9 mouse cellular contexts compared by ENCODE assay signal in genomic region chr2:33077252-33077651, GRCm38 (mm10). TPM values are rescaled to one million over a fixed set of nuclear protein-coding genes. Genes with fewer than 3 reads are reported as not detected.
DNase-seq lines count a peak whose midpoint lies in the region; ATAC-seq and TF ChIP-seq lines count a peak whose summit lies in the region.
"Had no signal": no experiment of that assay in that cellular context is flagged by ENCODE, and none has a peak within 500 bp of the region (broad histone marks: within the 10 kb centered on the region; RNA-seq: fewer than 3 reads in every experiment).

No protein-coding gene starts in this region.

- no peak for ATAC-seq in cerebellum, adult (ENCODE audit: insufficient number of reproducible peaks, low FRiP score, low TSS enrichment)
- no peak for ATAC-seq in midbrain, postnatal 0 days (ENCODE audit: low FRiP score)
- no peak for ATAC-seq in midbrain, embryonic 15.5 days (replicated peaks)

- no peak overlapping the region for H3K27ac ChIP-seq in cerebellum, adult 2 months (ENCODE audit: insufficient read depth, low read length)
- no peak overlapping the region for H3K27ac ChIP-seq in midbrain, postnatal 0 days (ENCODE audit: low read depth, low read length)
- no peak overlapping the region for H3K27ac ChIP-seq in midbrain, embryonic 15.5 days
- H3K27ac ChIP-seq: limb, embryonic 15.5 days had no signal

- H3K4me3 ChIP-seq in cerebellum, adult 2 months (replicated peaks; ENCODE audit: insufficient read depth, low read depth, low read length) = no peak overlapping the region
- no peak overlapping the region for H3K4me3 ChIP-seq in midbrain, postnatal 0 days (ENCODE audit: low read depth, low read length)
- H3K4me3 ChIP-seq in midbrain, embryonic 15.5 days = no peak overlapping the region
- H3K4me3 ChIP-seq: limb, embryonic 15.5 days had no signal

- H3K4me2 ChIP-seq in midbrain, postnatal 0 days (ENCODE audit: low read depth, low read length, poor library complexity, severe bottlenecking) = no peak overlapping the region
- H3K4me2 ChIP-seq in midbrain, embryonic 15.5 days = no peak overlapping the region
- H3K4me2 ChIP-seq: limb, embryonic 15.5 days had no signal

- H3K36me3 ChIP-seq in midbrain, postnatal 0 days (ENCODE audit: insufficient read depth, low read length) = peaks cover 2% of the 10 kb centered on the region; the same call in 1 of the 2 replicates
- H3K36me3 ChIP-seq in midbrain, embryonic 15.5 days (replicated peaks) = no peaks in the 10 kb centered on the region
- H3K36me3 ChIP-seq: limb, embryonic 15.5 days had no signal

- 53% methylated on average over 3 of the region's 3 CpGs for whole genome bisulfite sequencing in cerebellum, adult 2 months
- 50% methylated on average over 3 of the region's 3 CpGs for whole genome bisulfite sequencing in midbrain, postnatal 0 days
- 39% methylated on average over 3 of the region's 3 CpGs for WGBS in midbrain, embryonic 15.5 days

- no peak for TF ChIP-seq POLR2A in cerebellum, adult 2 months (IDR thresholded peaks at IDR 0.05; ENCODE audit: borderline replicate concordance, insufficient read depth, low read length)

- peaks cover 5% of the 10 kb centered on the region for H3K4me1 ChIP-seq in cerebellum, adult 2 months (ENCODE audit: control insufficient read depth, insufficient read depth, low read length)
- no peaks in the 10 kb centered on the region for H3K4me1 ChIP-seq in midbrain, postnatal 0 days (ENCODE audit: insufficient read depth, low read length)
- H3K4me1 ChIP-seq in midbrain, embryonic 15.5 days = no peaks in the 10 kb centered on the region

- no peaks in the 10 kb centered on the region for H3K27me3 ChIP-seq in cerebellum, adult 2 months (ENCODE audit: control insufficient read depth, insufficient read depth, low read length)
- H3K27me3 ChIP-seq in midbrain, postnatal 0 days (ENCODE audit: insufficient read depth, low read length) = no peaks in the 10 kb centered on the region
- no peaks in the 10 kb centered on the region for H3K27me3 ChIP-seq in midbrain, embryonic 15.5 days (replicated peaks)
- H3K27me3 ChIP-seq: limb, embryonic 15.5 days had no signal

- DNase-seq in cerebellum, adult 2 months = peak; percentile 35 to 55
- DNase-seq in midbrain, postnatal 0 days (ENCODE audit: low spot score) = peak; percentile 39
- peak; percentile 61 to 78 for DNase-seq in cerebellum, postnatal 14 days
- peak; percentile 26 for DNase-seq in lung, postnatal 25 days (ENCODE audit: low spot score)
- no peak for DNase-seq in adipocyte (ENCODE audit: low spot score)
- DNase-seq in adrenal gland, adult 2 months = no peak

- peak; percentile 63 for TF ChIP-seq CTCF in cerebellum, adult 2 months (IDR thresholded peaks at IDR 0.05; ENCODE audit: borderline replicate concordance, insufficient read depth, low read depth, low read length)
- peak; percentile 62 for TF ChIP-seq CTCF in midbrain, postnatal 0 days (IDR thresholded peaks at IDR 0.05)

- no peaks in the 10 kb centered on the region for H3K9me3 ChIP-seq in midbrain, postnatal 0 days (ENCODE audit: low read length)
- H3K9me3 ChIP-seq in midbrain, embryonic 15.5 days = no peaks in the 10 kb centered on the region
- H3K9me3 ChIP-seq: limb, embryonic 15.5 days had no signal

- no peak overlapping the region for H3K9ac ChIP-seq in midbrain, postnatal 0 days (replicated peaks; ENCODE audit: low read length, poor library complexity, severe bottlenecking)
- H3K9ac ChIP-seq in midbrain, embryonic 15.5 days = no peak overlapping the region
- H3K9ac ChIP-seq: limb, embryonic 15.5 days had no signal

RNA-seq across cellular contexts. Expression of gene Garnl3, which starts 54.2 kb away (rescaled TPM):
- polyA plus RNA-seq in cerebellum, adult 2 months (2012; rRNA removed) = 120 and 133 TPM in 2 replicates
- 134 and 176 TPM in 2 replicates for total RNA-seq in midbrain, postnatal 0 days (2014; rRNA removed)
- polyA plus RNA-seq in midbrain, postnatal 0 days (2015; fragmentation: Nextera tagmentation; extraction: Ambion mirVana) = 77.1 and 77.7 TPM in 2 replicates
- polyA plus RNA-seq in midbrain, embryonic 15.5 days (2015; fragmentation: Nextera tagmentation; extraction: Ambion mirVana) = 53.2 and 61.1 TPM in 2 replicates
- 10 to 100 TPM; 13.3 to 15.0 TPM for total RNA-seq in adrenal gland, adult 2 months (2021)
- polyA plus RNA-seq in adrenal gland, adult 2 months (2012; rRNA removed) = 13.4 and 21.4 TPM in 2 replicates

Comparison
In these comparisons a context has a peak if more than half of its experiments do, and no peak if none do; other contexts are left out.
1. DNase-seq: peak in cerebellum, adult 2 months (2 of 2), midbrain, postnatal 0 days (single experiment), cerebellum, postnatal 14 days (2 of 2) and lung, postnatal 25 days (single experiment); none in adipocyte (single experiment) and adrenal gland, adult 2 months (single experiment).